Mouse (Mus musculus) E14TG2a.4 (cell line): Measurements from ENCODE around the gene Upb1.
"Not testable (repeated sequence)": the region's sequence is repeated elsewhere in the genome, so short reads cannot be mapped to it uniquely, and the experiment has no call there.

Experiments
- H3K27me3 ChIP-seq: 2 replicates; pipeline ENCODE4 v1.6.1; 2014; ENCODE audit warnings: low read length, control low read depth; ENCODE audit not compliant: insufficient read depth
- H3K36me3 ChIP-seq: 2 replicates; pipeline ENCODE4 v1.6.1; 2014; ENCODE audit warnings: low read length, control low read depth; ENCODE audit not compliant: insufficient read depth
- H3K4me1 ChIP-seq: replicated peaks from 2 replicates; pipeline ENCODE4 v1.6.1; 2014; ENCODE audit warnings: low read depth, low read length, control low read depth
- H3K4me3 ChIP-seq: replicated peaks from 2 replicates; pipeline ENCODE4 v1.5.1; 2014; ENCODE audit warnings: mild to moderate bottlenecking, low read length
- H3K9me3 ChIP-seq: 2 replicates; pipeline ENCODE4 v1.6.1; 2014; ENCODE audit warnings: low read length, control low read depth
- CTCF ChIP-seq: conservative IDR thresholded peaks from 2 replicates; pipeline ENCODE4 v1.5.1; 2014; ENCODE audit warnings: low read length
- NANOG ChIP-seq: IDR thresholded peaks from 2 replicates; pipeline ENCODE4 v1.6.1; 2014; ENCODE audit warnings: borderline replicate concordance, low read length, mixed read lengths
- POU5F1 ChIP-seq: IDR thresholded peaks from 2 replicates; pipeline ENCODE4 v1.6.1; 2014; ENCODE audit warnings: low read length, borderline replicate concordance

The Upb1 gene

GRCm38 (mm10) chr10:75390156-75390555 lies 10.8 kb upstream of the Upb1 start:
- Histone ChIP-seq H3K36me3 (no peaks in the 10 kb centered on the region), H3K4me3 (no peak overlapping the region), H3K9me3 (peaks cover 7% of the 10 kb centered on the region; the same call in 1 of the 2 replicates), H3K27me3 (no peaks in the 10 kb centered on the region), H3K4me1 (no peaks in the 10 kb centered on the region)
- TF ChIP-seq CTCF = no peak
- TF ChIP-seq NANOG = no peak

DNA sequence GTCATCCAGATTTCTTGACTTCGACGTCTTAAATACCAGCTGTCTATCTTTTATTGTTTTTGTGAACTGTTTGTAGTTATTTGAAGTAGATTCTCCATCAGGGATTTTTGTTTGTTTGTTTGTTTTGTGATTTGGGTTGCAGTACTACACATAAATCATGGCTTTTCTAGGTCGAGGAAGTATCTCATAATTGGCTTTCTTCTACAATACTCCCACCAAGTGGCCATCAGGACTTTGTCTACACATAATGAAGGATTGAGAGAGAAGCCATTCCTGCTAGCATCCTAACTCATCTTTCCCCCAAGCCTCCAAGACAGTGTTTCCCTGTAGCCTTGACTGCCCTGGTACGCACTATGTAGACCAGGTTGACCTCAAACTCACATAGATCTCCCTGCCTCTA lies 10.1 kb upstream of the Upb1 start:
- no peak for TF ChIP-seq NANOG
- TF ChIP-seq CTCF = no peak
- TF ChIP-seq POU5F1 = no peak
- Histone ChIP-seq H3K9me3 (peaks cover 9% of the 10 kb centered on the region; the same call in 1 of the 2 replicates), H3K36me3 (no peaks in the 10 kb centered on the region), H3K4me1 (no peaks in the 10 kb centered on the region), H3K27me3 (no peaks in the 10 kb centered on the region), H3K4me3 (no peak overlapping the region)

GRCm38 (mm10) chr10:75394796-75395195 lies 6.1 kb upstream of the Upb1 start:
- Histone ChIP-seq H3K4me1 (peaks cover 7% of the 10 kb centered on the region), H3K27me3 (no peaks in the 10 kb centered on the region), H3K4me3 (no peak overlapping the region), H3K36me3 (no peaks in the 10 kb centered on the region), H3K9me3 (peaks cover 9% of the 10 kb centered on the region; the same call in 1 of the 2 replicates)
- TF ChIP-seq NANOG (no peak), CTCF (no peak), POU5F1 (no peak)

DNA sequence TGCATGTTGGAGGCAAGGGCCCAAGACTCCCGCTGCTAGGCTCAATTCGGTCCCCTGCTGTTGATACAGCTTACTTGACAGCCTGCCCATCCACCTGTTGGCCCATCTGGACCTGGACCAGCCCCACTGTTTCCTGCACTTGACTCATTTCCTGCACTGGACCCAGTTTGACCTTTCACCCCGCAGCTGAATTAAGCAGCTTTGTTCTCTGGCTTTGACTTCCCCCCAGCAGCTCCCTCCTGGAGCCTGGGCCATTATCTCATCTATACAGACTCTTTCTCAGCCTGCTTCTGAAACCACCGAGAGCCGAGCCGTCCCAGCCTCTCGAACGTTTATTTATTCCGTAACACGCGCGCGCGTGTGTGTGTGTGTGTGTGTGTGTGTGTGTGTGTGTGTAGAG lies 3.9 kb upstream of the Upb1 start:
- Histone ChIP-seq H3K27me3 (no peaks in the 10 kb centered on the region), H3K4me3 (no peak overlapping the region), H3K9me3 (peaks cover 9% of the 10 kb centered on the region; the same call in 1 of the 2 replicates), H3K4me1 (peaks cover 7% of the 10 kb centered on the region), H3K36me3 (no peaks in the 10 kb centered on the region)
- TF ChIP-seq CTCF (no peak), POU5F1 (no peak), NANOG (no peak)

- TF ChIP-seq POU5F1 = no peak
- TF ChIP-seq NANOG = no peak
- no peak for TF ChIP-seq CTCF
- H3K4me1 ChIP-seq = peaks cover 16% of the 10 kb centered on the region
- H3K4me3 ChIP-seq = peak overlapping the region; percentile 68
- peaks cover 16% of the 10 kb centered on the region for H3K27me3 ChIP-seq
- H3K9me3 ChIP-seq = no peaks in the 10 kb centered on the region
- no peaks in the 10 kb centered on the region for H3K36me3 ChIP-seq
Measured at GRCm38 (mm10) chr10:75405916-75406315, 5.0 kb downstream of the Upb1 start.

DNA sequence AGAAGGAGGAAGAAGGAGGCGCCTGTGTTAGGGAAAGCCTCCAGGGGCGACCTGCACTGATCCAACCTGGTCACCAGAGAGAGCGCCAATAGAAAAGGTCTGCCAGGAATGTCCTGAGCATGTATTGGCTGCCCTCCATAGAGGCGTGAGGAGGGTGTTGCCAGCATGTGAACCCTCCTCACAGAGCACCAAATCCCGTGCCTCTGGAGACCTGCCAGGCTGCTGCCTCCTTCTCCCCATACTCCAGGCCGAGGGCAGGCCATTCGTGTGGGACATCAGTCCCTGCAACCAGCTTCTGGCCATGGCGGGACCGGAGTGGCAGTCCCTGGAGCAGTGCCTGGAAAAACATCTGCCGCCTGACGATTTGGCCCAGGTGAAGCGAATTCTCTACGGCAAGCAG lies 5.8 kb downstream of the Upb1 start:
- Histone ChIP-seq H3K4me3 (peak overlapping the region; percentile 68), H3K27me3 (peaks cover 16% of the 10 kb centered on the region), H3K36me3 (no peaks in the 10 kb centered on the region), H3K9me3 (no peaks in the 10 kb centered on the region), H3K4me1 (peaks cover 16% of the 10 kb centered on the region)
- no peak for TF ChIP-seq CTCF
- TF ChIP-seq NANOG = no peak
- no peak for TF ChIP-seq POU5F1

DNA sequence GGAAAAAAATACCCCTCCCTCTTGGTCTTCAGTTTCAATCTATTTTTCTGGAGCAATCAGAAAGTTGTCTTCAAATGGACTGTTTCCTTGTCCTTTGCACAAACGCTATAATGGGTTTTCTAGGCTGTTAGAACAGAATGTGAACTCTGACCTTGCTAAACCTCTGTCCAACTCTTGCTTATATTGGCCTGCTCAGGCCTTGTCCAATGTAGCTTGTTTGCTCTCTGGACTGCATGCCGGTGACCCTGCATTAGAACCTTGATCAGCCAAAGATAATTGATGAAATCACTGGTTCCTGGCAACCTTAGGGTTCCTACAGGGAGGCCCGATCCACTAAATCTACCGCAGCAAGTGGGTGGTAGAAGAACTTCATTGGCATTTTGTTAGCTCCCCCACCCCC lies 6.8 kb downstream of the Upb1 start:
- peaks cover 16% of the 10 kb centered on the region for H3K4me1 ChIP-seq
- H3K36me3 ChIP-seq = no peaks in the 10 kb centered on the region
- TF ChIP-seq POU5F1 = no peak
- TF ChIP-seq CTCF = no peak
- TF ChIP-seq NANOG = no peak
- H3K27me3 ChIP-seq = peaks cover 16% of the 10 kb centered on the region
- no peak overlapping the region for H3K4me3 ChIP-seq
- no peaks in the 10 kb centered on the region for H3K9me3 ChIP-seq

DNA sequence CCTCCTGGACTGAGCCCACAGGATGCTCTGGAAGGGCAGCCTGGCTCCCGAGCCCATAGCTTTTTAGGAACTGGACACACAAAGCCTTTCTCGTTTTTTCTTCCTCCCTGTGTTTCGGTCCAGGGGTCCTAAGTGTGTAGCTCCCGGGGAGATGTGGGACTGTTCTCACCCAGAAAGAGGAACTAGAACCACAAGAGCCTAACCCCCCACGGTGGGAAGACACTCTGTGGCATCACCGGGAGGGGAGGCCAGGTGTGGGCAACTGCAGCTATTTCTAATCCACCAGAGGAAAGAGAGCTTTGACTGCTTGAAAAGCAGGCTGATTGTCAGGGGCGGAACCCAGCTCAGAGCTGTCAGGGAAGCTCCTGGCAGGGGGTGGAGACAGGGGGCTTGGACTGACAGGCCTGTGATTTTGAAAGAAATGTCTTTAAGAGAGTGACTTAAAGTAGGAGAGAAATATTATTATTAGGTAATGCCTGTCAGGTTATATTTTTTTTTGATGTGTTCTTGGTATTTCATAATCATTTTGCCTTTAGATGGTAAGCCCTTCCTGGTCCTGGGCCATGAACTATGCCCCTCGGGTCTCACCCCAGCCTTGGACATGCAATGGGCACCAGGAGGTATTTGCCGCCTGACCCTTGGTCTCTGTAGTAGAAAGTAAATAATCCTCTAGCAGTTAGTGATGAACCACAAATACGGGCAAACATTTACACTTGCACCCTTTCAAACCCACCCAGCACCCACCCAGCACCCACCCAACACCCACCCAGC lies 10.6 kb downstream of the Upb1 start:
- not testable (repeated sequence) for H3K36me3 ChIP-seq, H3K9me3 ChIP-seq, H3K4me3 ChIP-seq
- Histone ChIP-seq H3K27me3 (peaks cover 12% of the 10 kb centered on the region), H3K4me1 (peaks cover 15% of the 10 kb centered on the region)
